Mouse (Mus musculus) cerebellum, adult 11-12 months (tissue): ENCODE results near the gene Slc24a5.
"Not testable (repeated sequence)": the region's sequence is repeated elsewhere in the genome, so short reads cannot be mapped to it uniquely, and the experiment has no call there.

Experiments used
- DNase-seq: peaks from one replicate; pipeline ENCODE4 v3.0.0; 2022

The Slc24a5 gene

GRCm38 (mm10) chr2:125067894-125068293 is at the start of gene Slc24a5:
Gene Slc24a5, plus strand, starts transcription at chr2:125068124.
- DNase-seq: no peak

GRCm38 (mm10) chr2:125024386-125024785 is 43.5 kb upstream of the Slc24a5 start:
- no peak for DNase-seq

GRCm38 (mm10) chr2:125026358-125027000 is 41.4 kb upstream of the Slc24a5 start:
- DNase-seq: no peak

- DNase-seq: no peak
Measured at GRCm38 (mm10) chr2:125030591-125030990, 37.3 kb upstream of the Slc24a5 start.

GRCm38 (mm10) chr2:125031111-125031510 is 36.8 kb upstream of the Slc24a5 start:
- peak; percentile 78 for DNase-seq

GRCm38 (mm10) chr2:125031562-125032257 is 36.2 kb upstream of the Slc24a5 start:
- DNase-seq: peak; percentile 91

- peak; percentile 80 for DNase-seq
Measured at GRCm38 (mm10) chr2:125032258-125032973, 35.5 kb upstream of the Slc24a5 start.

- DNase-seq: peak; percentile 33
Measured at GRCm38 (mm10) chr2:125033042-125033743, 34.7 kb upstream of the Slc24a5 start.

GRCm38 (mm10) chr2:125055316-125055903 is 12.5 kb upstream of the Slc24a5 start:
- DNase-seq: no peak

- no peak for DNase-seq
Measured at GRCm38 (mm10) chr2:125057250-125057815, 10.6 kb upstream of the Slc24a5 start.

- no peak for DNase-seq
Measured at GRCm38 (mm10) chr2:125061451-125061850, 6.5 kb upstream of the Slc24a5 start.

- DNase-seq: no peak
Measured at GRCm38 (mm10) chr2:125062944-125063343, 5.0 kb upstream of the Slc24a5 start.

- DNase-seq: no peak
Measured at GRCm38 (mm10) chr2:125067373-125067772, 551 bp upstream of the Slc24a5 start.

- DNase-seq: no peak
Measured at GRCm38 (mm10) chr2:125068696-125069095, 772 bp downstream of the Slc24a5 start.

- DNase-seq: no peak
Measured at GRCm38 (mm10) chr2:125073056-125073780, 5.3 kb downstream of the Slc24a5 start.

GRCm38 (mm10) chr2:125083879-125084278 is 16.0 kb downstream of the Slc24a5 start:
- no peak for DNase-seq

- no peak for DNase-seq
Measured at GRCm38 (mm10) chr2:125088757-125089156, 20.8 kb downstream of the Slc24a5 start.

- DNase-seq: not testable (repeated sequence)
Measured at GRCm38 (mm10) chr2:125092123-125092522, 24.2 kb downstream of the Slc24a5 start.

- not testable (repeated sequence) for DNase-seq
Measured at GRCm38 (mm10) chr2:125104491-125104890, 36.6 kb downstream of the Slc24a5 start.

- not testable (repeated sequence) for DNase-seq
Measured at GRCm38 (mm10) chr2:125106536-125106935, 38.6 kb downstream of the Slc24a5 start.

GRCm38 (mm10) chr2:125119381-125120110 is 51.6 kb downstream of the Slc24a5 start:
- DNase-seq: no peak
